18 mouse cellular contexts compared by ENCODE assay signal in genomic region chr1:63517800-63518199, GRCm38 (mm10).
DNase-seq lines count a peak whose midpoint lies in the region; ATAC-seq lines count a peak whose summit lies in the region.
"Had no signal": no experiment of that assay in that cellular context is flagged by ENCODE, and none has a peak within 500 bp of the region (broad histone marks: within the 10 kb centered on the region; RNA-seq: fewer than 3 reads in every experiment).

No protein-coding gene starts in this region.

- H3K4me1 ChIP-seq in midbrain, embryonic 13.5 days (replicated peaks) = no peaks in the 10 kb centered on the region
- H3K4me1 ChIP-seq: forebrain, embryonic 12.5 days; heart, embryonic 15.5 days; limb, embryonic 13.5 days had no signal

- no peaks in the 10 kb centered on the region for H3K27me3 ChIP-seq in midbrain, embryonic 13.5 days
- H3K27me3 ChIP-seq: embryonic facial prominence, embryonic 13.5 days; forebrain, embryonic 12.5 days; heart, embryonic 15.5 days; hindbrain, embryonic 13.5 days; limb, embryonic 13.5 days had no signal

- H3K36me3 ChIP-seq in midbrain, embryonic 13.5 days = peaks cover 9% of the 10 kb centered on the region
- H3K36me3 ChIP-seq: embryonic facial prominence, embryonic 13.5 days; forebrain, embryonic 12.5 days; heart, embryonic 15.5 days; limb, embryonic 13.5 days had no signal

- no peak overlapping the region for H3K27ac ChIP-seq in midbrain, embryonic 13.5 days
- H3K27ac ChIP-seq: embryonic facial prominence, embryonic 13.5 days; forebrain, embryonic 12.5 days; heart, embryonic 15.5 days; hindbrain, embryonic 13.5 days; left cerebral cortex, adult 2 months; limb, embryonic 13.5 days; stomach, postnatal 0 days had no signal

- peak; percentile 50 for ATAC-seq in frontal cortex, adult (ENCODE audit: low TSS enrichment)
- ATAC-seq in midbrain, embryonic 13.5 days = no peak

- 94% methylated on average over 11 of the region's 11 CpGs for WGBS in midbrain, embryonic 13.5 days

- no peak overlapping the region for H3K4me2 ChIP-seq in midbrain, embryonic 13.5 days (replicated peaks)
- H3K4me2 ChIP-seq: embryonic facial prominence, embryonic 13.5 days; forebrain, embryonic 12.5 days; heart, embryonic 15.5 days; hindbrain, embryonic 13.5 days; limb, embryonic 13.5 days; midbrain, embryonic 11.5 days had no signal

- H3K9me3 ChIP-seq in midbrain, embryonic 13.5 days = no peaks in the 10 kb centered on the region
- H3K9me3 ChIP-seq: embryonic facial prominence, embryonic 13.5 days; forebrain, embryonic 12.5 days; heart, embryonic 15.5 days; hindbrain, embryonic 13.5 days; limb, embryonic 13.5 days had no signal

- H3K4me3 ChIP-seq in midbrain, embryonic 13.5 days (replicated peaks) = no peak overlapping the region
- H3K4me3 ChIP-seq: embryonic facial prominence, embryonic 13.5 days; forebrain, embryonic 12.5 days; heart, embryonic 15.5 days; hindbrain, embryonic 13.5 days; left cerebral cortex, adult 2 months; limb, embryonic 13.5 days had no signal

- no peak overlapping the region for H3K9ac ChIP-seq in midbrain, embryonic 13.5 days (replicated peaks)
- H3K9ac ChIP-seq: embryonic facial prominence, embryonic 13.5 days; forebrain, embryonic 12.5 days; heart, embryonic 15.5 days; hindbrain, embryonic 13.5 days; limb, embryonic 13.5 days had no signal

- no peak for DNase-seq in frontal cortex, postnatal 14 days (ENCODE audit: low spot score in 2 of 2)
- peak; percentile 76 for DNase-seq in NIH3T3 (ENCODE audit: low read depth)
- peak; percentile 75 for DNase-seq in brain, adult 2 months (ENCODE audit: low read depth, low spot score)
- peak; percentile 23 to 34 for DNase-seq in cerebellum, postnatal 36 days
- no peak for DNase-seq in right cerebral cortex, postnatal 10 days (ENCODE audit: low spot score in 2 of 2)
- DNase-seq: kidney, adult 2 months; lung, postnatal 36 days; thymus, postnatal 4 days had no signal

Comparison
In these comparisons a context has a peak if more than half of its experiments do, and no peak if none do; other contexts are left out.
1. DNase-seq: peak in NIH3T3 (single experiment), brain, adult 2 months (single experiment) and cerebellum, postnatal 36 days (2 of 2); none in frontal cortex, postnatal 14 days (0 of 2) and right cerebral cortex, postnatal 10 days (0 of 2).